9 mouse cellular contexts compared by ENCODE assay signal in the genomic region with DNA sequence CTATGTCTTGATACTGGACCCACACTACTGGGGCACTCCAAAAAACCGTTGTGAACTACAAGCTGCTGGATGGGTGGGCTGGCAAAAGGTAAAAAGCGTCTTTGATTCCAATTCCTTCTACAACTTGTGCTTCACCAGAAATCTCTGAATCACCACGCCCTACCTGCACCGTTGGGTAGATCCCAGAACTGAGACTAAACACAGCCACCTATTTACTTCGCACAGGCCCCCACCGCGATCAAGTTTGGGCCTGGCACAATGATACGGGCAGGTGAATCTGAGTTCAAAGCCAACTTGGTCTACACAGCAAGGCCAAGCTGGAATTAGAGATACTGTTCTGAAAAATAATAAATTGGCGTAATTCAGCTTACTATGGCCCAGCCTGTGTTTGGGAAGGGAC. TPM values are rescaled to one million over a fixed set of nuclear protein-coding genes. Genes with fewer than 3 reads are reported as not detected.
DNase-seq lines count a peak whose midpoint lies in the region; ATAC-seq and TF ChIP-seq lines count a peak whose summit lies in the region.
"Had no signal": no experiment of that assay in that cellular context is flagged by ENCODE, and none has a peak within 500 bp of the region (broad histone marks: within the 10 kb centered on the region; RNA-seq: fewer than 3 reads in every experiment).

No protein-coding gene starts in this region.

- intact Hi-C loops in heart, postnatal 36 days (cut with DNase I) = no loop called here

- no peak overlapping the region for H3K27ac ChIP-seq in heart, embryonic 15.5 days
- H3K27ac ChIP-seq in cortical plate, adult 2 months (ENCODE audit: insufficient read depth, low read length) = no peak overlapping the region
- H3K27ac ChIP-seq in hindbrain, embryonic 16.5 days (ENCODE audit: low read depth, low read length) = no peak overlapping the region
- H3K27ac ChIP-seq in midbrain, embryonic 16.5 days (ENCODE audit: low read length) = no peak overlapping the region

- H3K4me1 ChIP-seq in heart, embryonic 15.5 days (replicated peaks) = peaks cover 22% of the 10 kb centered on the region
- no peaks in the 10 kb centered on the region for H3K4me1 ChIP-seq in cortical plate, adult 2 months (ENCODE audit: control insufficient read depth, insufficient read depth, low read length)
- H3K4me1 ChIP-seq in hindbrain, embryonic 16.5 days (ENCODE audit: control insufficient read depth, insufficient read depth, low read depth, low read length) = peaks cover 23% of the 10 kb centered on the region
- H3K4me1 ChIP-seq in midbrain, embryonic 16.5 days (ENCODE audit: control insufficient read depth, insufficient read depth, low read length) = peaks cover 16% of the 10 kb centered on the region

- no peak for DNase-seq in heart, postnatal 36 days
- no peak for DNase-seq in left cerebral cortex, adult 11 months (ENCODE audit: low spot score)
- DNase-seq in gastrocnemius, adult 18-20 months (ENCODE audit: low spot score) = no peak
- DNase-seq in cerebellum, adult 9-10 months = no peak
- DNase-seq: kidney, adult 18-20 months had no signal

- WGBS in heart, embryonic 15.5 days = 81% methylated on average over 9 of the region's 9 CpGs
- WGBS in hindbrain, embryonic 16.5 days = 81% methylated on average over 9 of the region's 9 CpGs
- WGBS in midbrain, embryonic 16.5 days = 83% methylated on average over 9 of the region's 9 CpGs

- TF ChIP-seq CTCF in cortical plate, adult 2 months (IDR thresholded peaks at IDR 0.05; ENCODE audit: extremely low read depth, insufficient read depth, low read length) = no peak

- H3K27me3 ChIP-seq in heart, embryonic 15.5 days = peaks cover 16% of the 10 kb centered on the region
- H3K27me3 ChIP-seq in hindbrain, embryonic 16.5 days (replicated peaks; ENCODE audit: control insufficient read depth, insufficient read depth, low read length) = peaks cover 7% of the 10 kb centered on the region
- no peaks in the 10 kb centered on the region for H3K27me3 ChIP-seq in midbrain, embryonic 16.5 days (ENCODE audit: control insufficient read depth, insufficient read depth, low read depth, low read length)

- H3K4me2 ChIP-seq in heart, embryonic 15.5 days = peak overlapping the region; percentile 99
- peak overlapping the region; percentile 100 for H3K4me2 ChIP-seq in hindbrain, embryonic 16.5 days (ENCODE audit: low read length)
- peak overlapping the region; percentile 95 for H3K4me2 ChIP-seq in midbrain, embryonic 16.5 days (ENCODE audit: low read length)

- peaks cover 50% of the 10 kb centered on the region for H3K36me3 ChIP-seq in heart, embryonic 15.5 days
- peaks cover 51% of the 10 kb centered on the region for H3K36me3 ChIP-seq in hindbrain, embryonic 16.5 days (ENCODE audit: control insufficient read depth, insufficient read depth, low read length)
- peaks cover 32% of the 10 kb centered on the region for H3K36me3 ChIP-seq in midbrain, embryonic 16.5 days (ENCODE audit: control insufficient read depth, insufficient read depth, low read length)

- TF ChIP-seq POLR2A in cortical plate, adult 2 months (IDR thresholded peaks at IDR 0.05; ENCODE audit: extremely low read depth, insufficient read depth, low read length) = no peak

- no peak for ATAC-seq in heart, embryonic 15.5 days (replicated peaks; ENCODE audit: insufficient number of reproducible peaks, insufficient read depth, low FRiP score, low read depth)
- no peak for ATAC-seq in hindbrain, embryonic 16.5 days
- ATAC-seq in midbrain, embryonic 16.5 days = no peak

- peak overlapping the region; percentile 78; the same call in 1 of the 2 replicates for H3K9ac ChIP-seq in heart, embryonic 15.5 days
- peak overlapping the region; percentile 85 for H3K9ac ChIP-seq in hindbrain, embryonic 16.5 days (ENCODE audit: low read depth, low read length)
- peak overlapping the region; percentile 81 for H3K9ac ChIP-seq in midbrain, embryonic 16.5 days (ENCODE audit: low read depth, low read length)

- no peaks in the 10 kb centered on the region for H3K9me3 ChIP-seq in heart, embryonic 15.5 days (replicated peaks)
- no peaks in the 10 kb centered on the region for H3K9me3 ChIP-seq in hindbrain, embryonic 16.5 days (ENCODE audit: control insufficient read depth, low read length)
- no peaks in the 10 kb centered on the region for H3K9me3 ChIP-seq in midbrain, embryonic 16.5 days (replicated peaks; ENCODE audit: control insufficient read depth, low read length, poor library complexity, severe bottlenecking)

- H3K4me3 ChIP-seq in heart, embryonic 15.5 days = peak overlapping the region; percentile 65
- H3K4me3 ChIP-seq in cortical plate, adult 2 months (ENCODE audit: insufficient read depth, low read length) = peak overlapping the region; percentile 54; the same call in 1 of the 2 replicates
- H3K4me3 ChIP-seq in hindbrain, embryonic 16.5 days (ENCODE audit: low read length) = peak overlapping the region; percentile 64
- peak overlapping the region; percentile 55; the same call in 1 of the 2 replicates for H3K4me3 ChIP-seq in midbrain, embryonic 16.5 days (ENCODE audit: low read depth, low read length)

RNA-seq across cellular contexts. Expression of a gene that starts 0.9 kb away (rescaled TPM):
- 6.1 and 11.2 TPM in 2 replicates for polyA plus RNA-seq in heart, embryonic 15.5 days (2015; fragmentation: Nextera tagmentation; extraction: Ambion mirVana)
- total RNA-seq in heart, postnatal 36 days (2021) = 1 to 10 TPM; 8.5 to 9.0 TPM
- polyA plus RNA-seq in cortical plate, adult 2 months (2012; rRNA removed) = 13.3 and 14.1 TPM in 2 replicates
- polyA plus RNA-seq in hindbrain, embryonic 16.5 days (2015; fragmentation: Nextera tagmentation; extraction: Ambion mirVana) = 25.5 and 29.6 TPM in 2 replicates
- polyA plus RNA-seq in midbrain, embryonic 16.5 days (2015; fragmentation: Nextera tagmentation; extraction: Ambion mirVana) = 18.4 and 20.9 TPM in 2 replicates
- total RNA-seq in gastrocnemius, adult 18-20 months (2021) = 10 to 100 TPM; 19.1 to 20.8 TPM

RNA-seq across cellular contexts. Expression of a gene that starts 8.0 kb away (rescaled TPM):
- polyA plus RNA-seq in heart, embryonic 15.5 days (2015; fragmentation: Nextera tagmentation; extraction: Ambion mirVana) = 8.1 and 15.8 TPM in 2 replicates
- 1 to 10 TPM; 2.9 to 3.1 TPM for total RNA-seq in heart, postnatal 36 days (2021)
- 57.9 and 62.3 TPM in 2 replicates for polyA plus RNA-seq in cortical plate, adult 2 months (2012; rRNA removed)
- 86.8 and 102 TPM in 2 replicates for polyA plus RNA-seq in hindbrain, embryonic 16.5 days (2015; fragmentation: Nextera tagmentation; extraction: Ambion mirVana)
- polyA plus RNA-seq in midbrain, embryonic 16.5 days (2015; fragmentation: Nextera tagmentation; extraction: Ambion mirVana) = 46.5 and 65.9 TPM in 2 replicates
- 10 to 100 TPM; 25.0 to 27.7 TPM for total RNA-seq in gastrocnemius, adult 18-20 months (2021)

RNA-seq across cellular contexts. Expression of a gene that starts 12.2 kb away (rescaled TPM):
- 70.5 and 95.7 TPM in 2 replicates for polyA plus RNA-seq in heart, embryonic 15.5 days (2015; fragmentation: Nextera tagmentation; extraction: Ambion mirVana)
- total RNA-seq in heart, postnatal 36 days (2021) = 10 to 100 TPM; 58.3 to 62.6 TPM
- 226 and 239 TPM in 2 replicates for polyA plus RNA-seq in cortical plate, adult 2 months (2012; rRNA removed)
- polyA plus RNA-seq in hindbrain, embryonic 16.5 days (2015; fragmentation: Nextera tagmentation; extraction: Ambion mirVana) = 88.1 and 100 TPM in 2 replicates
- polyA plus RNA-seq in midbrain, embryonic 16.5 days (2015; fragmentation: Nextera tagmentation; extraction: Ambion mirVana) = 97.2 and 103 TPM in 2 replicates
- total RNA-seq in gastrocnemius, adult 18-20 months (2021) = 10 to 100 TPM; 29.6 to 40.8 TPM

RNA-seq across cellular contexts. Expression of a gene that starts 18.9 kb away (rescaled TPM):
- 37.7 and 53.3 TPM in 2 replicates for polyA plus RNA-seq in heart, embryonic 15.5 days (2015; fragmentation: Nextera tagmentation; extraction: Ambion mirVana)
- 10 to 100 TPM; 11.1 to 14.3 TPM for total RNA-seq in heart, postnatal 36 days (2021)
- polyA plus RNA-seq in cortical plate, adult 2 months (2012; rRNA removed) = 8.4 and 8.8 TPM in 2 replicates
- polyA plus RNA-seq in hindbrain, embryonic 16.5 days (2015; fragmentation: Nextera tagmentation; extraction: Ambion mirVana) = 13.2 and 17.3 TPM in 2 replicates
- polyA plus RNA-seq in midbrain, embryonic 16.5 days (2015; fragmentation: Nextera tagmentation; extraction: Ambion mirVana) = 13.1 TPM in 2 replicates
- 1 to 10 TPM; 2.2 to 4.4 TPM for total RNA-seq in gastrocnemius, adult 18-20 months (2021)

RNA-seq across cellular contexts. Expression of a gene that starts 38.1 kb away (rescaled TPM):
- 6.5 and 10.4 TPM in 2 replicates for polyA plus RNA-seq in heart, embryonic 15.5 days (2015; fragmentation: Nextera tagmentation; extraction: Ambion mirVana)
- 1 to 10 TPM; 2.0 to 3.6 TPM for total RNA-seq in heart, postnatal 36 days (2021)
- polyA plus RNA-seq in cortical plate, adult 2 months (2012; rRNA removed) = 34.0 and 35.2 TPM in 2 replicates
- polyA plus RNA-seq in hindbrain, embryonic 16.5 days (2015; fragmentation: Nextera tagmentation; extraction: Ambion mirVana) = 24.5 and 26.7 TPM in 2 replicates
- 26.8 and 27.3 TPM in 2 replicates for polyA plus RNA-seq in midbrain, embryonic 16.5 days (2015; fragmentation: Nextera tagmentation; extraction: Ambion mirVana)
- total RNA-seq in gastrocnemius, adult 18-20 months (2021) = 1 to 10 TPM; 2.0 to 2.2 TPM
